Mouse (Mus musculus) hindbrain, postnatal 0 days (tissue): ENCODE results near the gene Capn7. TPM values are rescaled to one million over a fixed set of nuclear protein-coding genes. Genes with fewer than 3 reads are reported as not detected.

Experiments used
- ATAC-seq: fragments of 200-750 bp; cut with Nextera tagmentation; 2 replicates; pipeline ENCODE4 v1.8.0; 2017; ENCODE audit warnings: mild to moderate bottlenecking, moderate TSS enrichment, moderate library complexity
- DNase-seq: peaks from one replicate; pipeline ENCODE4 v3.0.0-alpha.2; 2015; ENCODE audit warnings: low spot score
- H3K27ac ChIP-seq: fragments of 300-500 bp; sonication (generic); 2 replicates; pipeline ENCODE4 v1.5.1; 2014; ENCODE audit warnings: mild to moderate bottlenecking
- H3K27me3 ChIP-seq: fragments of 300-500 bp; sonication (generic); 2 replicates; pipeline ENCODE4 v1.6.1; 2014; ENCODE audit warnings: low read length, mixed read lengths; ENCODE audit not compliant: insufficient read depth
- H3K36me3 ChIP-seq: fragments of 300-500 bp; sonication (generic); 2 replicates; pipeline ENCODE4 v1.6.1; 2014; ENCODE audit warnings: low read length, mixed read lengths; ENCODE audit not compliant: insufficient read depth
- H3K4me1 ChIP-seq: fragments of 300-500 bp; sonication (generic); 2 replicates; pipeline ENCODE4 v1.6.1; 2014; ENCODE audit warnings: antibody characterized with exemption, low read length, mixed read lengths; ENCODE audit not compliant: insufficient read depth
- H3K4me2 ChIP-seq: fragments of 300-500 bp; sonication (generic); 2 replicates; pipeline ENCODE4 v1.6.1; 2014; ENCODE audit warnings: low read depth, mild to moderate bottlenecking, low read length, moderate library complexity, mixed read lengths
- H3K4me3 ChIP-seq: fragments of 300-500 bp; sonication (generic); 2 replicates; pipeline ENCODE4 v1.5.1; 2014; ENCODE audit warnings: low read length
- H3K9ac ChIP-seq: fragments of 300-500 bp; sonication (generic); replicated peaks from 2 replicates; pipeline ENCODE4 v1.6.1; 2014; ENCODE audit warnings: mild to moderate bottlenecking, low read length, moderate library complexity, mixed read lengths
- H3K9me3 ChIP-seq: fragments of 300-500 bp; sonication (generic); 2 replicates; pipeline ENCODE4 v1.6.1; 2016; ENCODE audit warnings: low read length, mixed read lengths
- CTCF ChIP-seq: IDR thresholded peaks from 2 replicates; pipeline ENCODE4 v1.5.1; 2016; ENCODE audit warnings: antibody characterized with exemption, control low read depth, low read depth
- WGBS: fragments of 180-500 bp; shearing (Covaris S2); extraction: QIAGEN DNeasy Blood & Tissue Kit; methylation state at CpG from one replicate; pipeline ENCODE4 v1.1.7; 2014; 5-methylcytosine and 5-hydroxymethylcytosine counted together
- polyA plus RNA-seq: library from polyadenylated mRNA; unstranded; fragments of >200 nt; fragmentation: Nextera tagmentation; extraction: Ambion mirVana; gene quantifications from 2 replicates; pipeline ENCODE4 v1.2.1, GENCODE M21; 2015
- total RNA-seq: library from RNA; depleted of rRNA; stranded (reverse); fragments of >200 nt; gene quantifications from 2 replicates; pipeline ENCODE4 v1.2.3, GENCODE M21; 2014

The Capn7 gene
- total and polyA plus RNA-seq, 2 experiments from 2014 or later, result 48.2 to 50.5 TPM

- DNase-seq (peak; percentile 50), ATAC-seq (peak; percentile 68)
- no peaks in the 10 kb centered on the region for H3K9me3 ChIP-seq
- H3K27me3 ChIP-seq, result no peaks in the 10 kb centered on the region
- H3K4me3 ChIP-seq, result no peak overlapping the region
- no peak for TF ChIP-seq CTCF
- no peaks in the 10 kb centered on the region; the same call in 1 of the 2 replicates for H3K36me3 ChIP-seq
- no peak overlapping the region for H3K9ac ChIP-seq
- H3K4me1 ChIP-seq, result peaks cover 16% of the 10 kb centered on the region; the same call in 1 of the 2 replicates
- no peak overlapping the region for H3K4me2 ChIP-seq
- WGBS, result 46% methylated on average over 11 of the region's 11 CpGs
- H3K27ac ChIP-seq, result no peak overlapping the region
Observed at GRCm38 (mm10) chr14:31383470-31384050, 47.1 kb downstream of the Capn7 start.

- DNase-seq, result peak; percentile 13
- Histone ChIP-seq H3K4me3 (no peak overlapping the region), H3K27me3 (no peaks in the 10 kb centered on the region), H3K27ac (no peak overlapping the region; the same call in 1 of the 2 replicates), H3K9me3 (no peaks in the 10 kb centered on the region), H3K4me2 (no peak overlapping the region), H3K4me1 (peaks cover 16% of the 10 kb centered on the region; the same call in 1 of the 2 replicates), H3K36me3 (no peaks in the 10 kb centered on the region), H3K9ac (no peak overlapping the region)
- peak; percentile 36; the same call in 1 of the 2 replicates for ATAC-seq
- TF ChIP-seq CTCF, result peak; percentile 18; the same call in 1 of the 2 replicates
- 50% methylated on average over 13 of the region's 13 CpGs for WGBS
Observed at GRCm38 (mm10) chr14:31384366-31385323, 48.2 kb downstream of the Capn7 start.

DNA sequence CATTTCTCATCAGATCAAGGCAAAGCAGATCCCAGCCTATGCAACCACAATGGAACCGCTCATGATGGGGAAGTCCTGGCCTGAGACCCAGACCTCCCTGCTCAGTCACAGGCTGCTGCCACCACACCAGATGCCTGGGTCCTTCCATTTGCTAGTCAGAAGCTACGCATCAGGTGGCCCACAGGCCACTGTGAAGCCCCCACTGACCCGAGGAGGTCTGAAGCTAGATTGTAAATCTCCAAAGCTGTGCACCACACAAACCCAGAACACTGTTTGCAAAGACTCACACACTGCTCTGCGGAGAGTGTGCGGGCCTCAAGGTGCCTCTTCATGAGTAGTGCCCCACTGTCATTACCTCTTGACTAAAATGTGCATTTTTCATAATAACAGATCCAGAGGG is 49.0 kb downstream of the Capn7 start:
- no peak overlapping the region for H3K4me2 ChIP-seq
- no peak for DNase-seq
- H3K27ac ChIP-seq, result no peak overlapping the region; the same call in 1 of the 2 replicates
- no peak overlapping the region for H3K4me3 ChIP-seq
- TF ChIP-seq CTCF, result no peak
- H3K9me3 ChIP-seq, result no peaks in the 10 kb centered on the region
- H3K36me3 ChIP-seq, result no peaks in the 10 kb centered on the region
- ATAC-seq, result no peak
- H3K27me3 ChIP-seq, result no peaks in the 10 kb centered on the region
- H3K4me1 ChIP-seq, result peaks cover 16% of the 10 kb centered on the region; the same call in 1 of the 2 replicates
- H3K9ac ChIP-seq, result no peak overlapping the region
- WGBS, result 93% methylated on average over 5 of the region's 5 CpGs

DNA sequence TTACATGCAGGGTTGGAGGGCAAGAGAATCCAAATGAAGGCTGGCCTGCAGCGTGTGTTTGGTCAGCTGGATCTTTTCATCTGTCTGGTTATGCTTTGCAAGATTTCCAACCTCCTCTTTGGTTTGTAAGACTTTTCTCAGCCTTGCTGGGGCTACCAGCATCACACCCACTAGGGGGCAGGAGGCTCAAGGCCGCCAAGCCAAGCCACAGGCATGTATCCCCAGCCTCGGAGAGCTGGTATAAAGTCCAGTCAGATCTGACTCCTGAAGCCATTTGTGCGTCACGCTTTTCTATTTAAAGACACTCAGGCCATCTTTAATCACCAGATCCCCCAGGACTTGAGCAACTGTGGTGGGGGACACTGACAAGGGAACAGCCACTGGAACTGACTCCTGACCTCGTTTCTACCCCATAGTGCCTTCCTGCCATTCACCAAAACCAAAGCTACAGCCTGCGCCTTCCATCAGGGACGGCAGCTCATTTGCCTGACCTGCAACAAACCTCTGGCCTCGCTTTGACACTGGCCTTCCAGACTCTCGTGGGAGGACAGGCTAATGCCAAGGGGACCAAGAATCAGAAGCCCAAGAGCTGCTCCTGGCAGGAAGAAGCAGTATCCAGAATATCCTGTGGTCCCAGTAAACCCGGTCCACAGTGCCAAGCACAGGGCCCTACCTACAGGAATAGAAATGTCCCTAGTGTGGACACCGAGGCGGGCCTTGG is 49.7 kb downstream of the Capn7 start:
- TF ChIP-seq CTCF, result peak; percentile 90
- ATAC-seq, result peak; percentile 52; the same call in 1 of the 2 replicates
- 54% methylated on average over 13 of the region's 13 CpGs for WGBS
- Histone ChIP-seq H3K9ac (no peak overlapping the region), H3K36me3 (no peaks in the 10 kb centered on the region), H3K4me2 (no peak overlapping the region), H3K4me3 (no peak overlapping the region), H3K9me3 (no peaks in the 10 kb centered on the region), H3K4me1 (peaks cover 16% of the 10 kb centered on the region; the same call in 1 of the 2 replicates), H3K27me3 (no peaks in the 10 kb centered on the region), H3K27ac (no peak overlapping the region)
- peak; percentile 88 for DNase-seq

DNA sequence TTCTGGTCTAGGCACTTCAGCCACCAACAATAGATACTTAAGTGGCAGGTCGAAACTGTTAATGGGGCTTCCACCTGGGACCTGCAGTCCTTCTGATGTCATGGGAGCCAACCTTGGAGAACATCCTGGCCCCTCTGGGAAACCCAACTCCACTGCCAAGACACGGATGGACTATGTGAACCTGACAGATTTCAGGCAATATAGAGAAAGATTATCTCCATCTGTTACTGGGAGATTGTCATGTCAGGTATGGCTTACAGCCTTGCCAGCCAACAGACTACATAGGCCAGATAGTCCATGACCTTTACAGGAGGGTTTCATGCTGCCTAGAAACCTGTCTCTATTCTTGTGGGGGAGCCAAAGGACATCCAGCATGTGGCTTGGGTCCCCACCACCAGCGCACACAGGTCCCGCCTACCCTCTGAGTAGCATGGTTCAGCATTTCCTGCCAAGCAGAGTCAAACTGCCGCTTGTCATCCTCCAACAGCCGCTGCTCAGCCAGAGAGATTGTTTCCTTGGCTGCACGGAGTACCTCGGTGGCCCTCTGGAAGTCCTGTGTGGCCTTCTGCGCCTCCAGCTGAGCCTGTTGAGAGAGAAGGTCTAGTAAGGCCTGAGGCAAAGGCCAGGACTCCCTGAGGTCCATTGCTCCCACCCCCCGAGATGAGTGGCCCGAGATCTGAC is 51.0 kb downstream of the Capn7 start:
- WGBS, result 54% methylated on average over 11 of the region's 11 CpGs
- no peak for TF ChIP-seq CTCF
- Histone ChIP-seq H3K27me3 (no peaks in the 10 kb centered on the region), H3K9me3 (no peaks in the 10 kb centered on the region), H3K36me3 (no peaks in the 10 kb centered on the region), H3K4me2 (no peak overlapping the region), H3K9ac (no peak overlapping the region), H3K27ac (0 out of 2 replicates have a peak overlapping the region, but pooled peaks have one; percentile 8), H3K4me1 (peaks cover 16% of the 10 kb centered on the region; the same call in 1 of the 2 replicates), H3K4me3 (no peak overlapping the region)
- ATAC-seq, result no peak
- DNase-seq, result no peak
